Mouse (Mus musculus) megakaryocyte, embryonic 14.5 days (primary cell): ENCODE data around the gene 6330409D20Rik. TPM values are rescaled to one million over a fixed set of nuclear protein-coding genes. Genes with fewer than 3 reads are reported as not detected.

ENCODE experiments used
- H3K27me3 ChIP-seq: replicated peaks from 2 replicates; pipeline ENCODE3; 2012; ENCODE audit warnings: inconsistent platforms
- H3K36me3 ChIP-seq: replicated peaks from 2 replicates; pipeline ENCODE3; 2012; ENCODE audit warnings: low read length, inconsistent platforms, mixed read lengths
- H3K4me1 ChIP-seq: 2 replicates; pipeline ENCODE4 v1.6.1; 2012; ENCODE audit warnings: inconsistent platforms
- H3K4me3 ChIP-seq: replicated peaks from 2 replicates; pipeline ENCODE3; 2012; ENCODE audit warnings: moderate library complexity, mild to moderate bottlenecking, inconsistent platforms
- H3K9me3 ChIP-seq: 2 replicates; pipeline ENCODE4 v1.6.1; 2012; ENCODE audit warnings: inconsistent platforms
- FLI1 ChIP-seq: IDR thresholded peaks from 2 replicates; pipeline ENCODE4 v1.6.1; 2012; ENCODE audit warnings: low read length, inconsistent platforms, mixed read lengths
- GATA1 ChIP-seq: IDR thresholded peaks from 3 replicates; pipeline ENCODE4 v1.6.1; 2012; ENCODE audit warnings: mixed read lengths, low read length, inconsistent platforms, borderline replicate concordance
- polyA plus RNA-seq: library from polyadenylated mRNA; stranded (reverse); fragments of >175 nt; gene quantifications from 2 replicates; pipeline ENCODE4 v1.2.3, GENCODE M21; 2012; ENCODE audit warnings: low replicate concordance; ENCODE audit not compliant: insufficient read depth

6330409D20Rik gene
- polyA plus RNA-seq, 1 experiment: 3.0 TPM

GRCm38 (mm10) chr2:32689420-32689819 is 51.4 kb downstream of the 6330409D20Rik start:
- Histone ChIP-seq H3K36me3 (peaks cover 57% of the 10 kb centered on the region), H3K27me3 (no peaks in the 10 kb centered on the region), H3K4me3 (no peak overlapping the region), H3K9me3 (no peaks in the 10 kb centered on the region), H3K4me1 (peaks cover 50% of the 10 kb centered on the region)
- no peak for TF ChIP-seq FLI1
- no peak for TF ChIP-seq GATA1

GRCm38 (mm10) chr2:32687562-32687961 is 53.3 kb downstream of the 6330409D20Rik start:
- TF ChIP-seq GATA1: no peak
- TF ChIP-seq FLI1: no peak
- H3K36me3 ChIP-seq: peaks cover 75% of the 10 kb centered on the region
- no peaks in the 10 kb centered on the region for H3K27me3 ChIP-seq
- H3K4me1 ChIP-seq: peaks cover 33% of the 10 kb centered on the region
- H3K9me3 ChIP-seq: no peaks in the 10 kb centered on the region
- no peak overlapping the region for H3K4me3 ChIP-seq

GRCm38 (mm10) chr2:32686640-32687039 is 54.2 kb downstream of the 6330409D20Rik start:
- Histone ChIP-seq H3K4me1 (peaks cover 36% of the 10 kb centered on the region), H3K4me3 (no peak overlapping the region), H3K9me3 (no peaks in the 10 kb centered on the region), H3K27me3 (no peaks in the 10 kb centered on the region), H3K36me3 (peaks cover 78% of the 10 kb centered on the region)
- TF ChIP-seq GATA1 (no peak), FLI1 (no peak)

GRCm38 (mm10) chr2:32685807-32686206 is 55.0 kb downstream of the 6330409D20Rik start:
- H3K36me3 ChIP-seq: peaks cover 80% of the 10 kb centered on the region
- H3K4me1 ChIP-seq: peaks cover 32% of the 10 kb centered on the region
- H3K9me3 ChIP-seq: no peaks in the 10 kb centered on the region
- no peak overlapping the region for H3K4me3 ChIP-seq
- no peak for TF ChIP-seq GATA1
- H3K27me3 ChIP-seq: no peaks in the 10 kb centered on the region

GRCm38 (mm10) chr2:32684681-32685428 is 56.0 kb downstream of the 6330409D20Rik start:
- peaks cover 87% of the 10 kb centered on the region for H3K36me3 ChIP-seq

GRCm38 (mm10) chr2:32683701-32684100 is 57.1 kb downstream of the 6330409D20Rik start:
- no peak overlapping the region for H3K4me3 ChIP-seq
- peaks cover 23% of the 10 kb centered on the region for H3K4me1 ChIP-seq
- no peaks in the 10 kb centered on the region for H3K27me3 ChIP-seq
- H3K36me3 ChIP-seq: peaks cover 98% of the 10 kb centered on the region
- H3K9me3 ChIP-seq: no peaks in the 10 kb centered on the region
- TF ChIP-seq GATA1 (no peak), FLI1 (no peak)

More at GRCm38 (mm10) chr2:32684681-32685428, 56.0 kb downstream of the 6330409D20Rik start:
- peaks cover 32% of the 10 kb centered on the region for H3K4me1 ChIP-seq
- TF ChIP-seq GATA1 (no peak), FLI1 (no peak)
- H3K27me3 ChIP-seq: no peaks in the 10 kb centered on the region
- no peak overlapping the region for H3K4me3 ChIP-seq
- H3K9me3 ChIP-seq: no peaks in the 10 kb centered on the region

GRCm38 (mm10) chr2:32682721-32683417 is 57.9 kb downstream of the 6330409D20Rik start:
- H3K9me3 ChIP-seq: no peaks in the 10 kb centered on the region
- peaks cover 23% of the 10 kb centered on the region for H3K4me1 ChIP-seq
- TF ChIP-seq FLI1 (no peak), GATA1 (no peak)
- peaks cover 99% of the 10 kb centered on the region for H3K36me3 ChIP-seq
- H3K4me3 ChIP-seq: no peak overlapping the region
- H3K27me3 ChIP-seq: no peaks in the 10 kb centered on the region

Other genes starting within 250 kb of the 6330409D20Rik start
- gene Fam102a, start 205.7 kb downstream of the 6330409D20Rik start, polyA plus RNA-seq: 0.64 and 1.8 TPM in 2 replicates
- 2.8 and 10.0 TPM in 2 replicates for gene Dpm2, start 170.2 kb downstream of the 6330409D20Rik start, polyA plus RNA-seq
- gene Pip5kl1, start 166.2 kb downstream of the 6330409D20Rik start, polyA plus RNA-seq: not detected in 2 replicates
- gene 9430097D07Rik, start 165.3 kb downstream of the 6330409D20Rik start, polyA plus RNA-seq: not detected in 2 replicates
- gene St6galnac4, start 153.9 kb downstream of the 6330409D20Rik start, polyA plus RNA-seq: 16.3 and 18.9 TPM in 2 replicates
- gene St6galnac6, start 141.3 kb downstream of the 6330409D20Rik start, polyA plus RNA-seq: 36.4 and 40.9 TPM in 2 replicates
- 11.0 and 12.2 TPM in 2 replicates for gene Ak1, start 119.3 kb downstream of the 6330409D20Rik start, polyA plus RNA-seq
- gene Eng, start 94.4 kb downstream of the 6330409D20Rik start, polyA plus RNA-seq: 90.6 and 227 TPM in 2 replicates
- gene Fpgs, start 36.9 kb downstream of the 6330409D20Rik start, polyA plus RNA-seq: 39.7 and 57.5 TPM in 2 replicates
- 148 and 403 TPM in 2 replicates for gene Cdk9, start 27.9 kb downstream of the 6330409D20Rik start, polyA plus RNA-seq
- 13.4 and 21.1 TPM in 2 replicates for gene Sh2d3c, start 20.0 kb downstream of the 6330409D20Rik start, polyA plus RNA-seq
- 30.1 and 93.0 TPM in 2 replicates for gene Tor2a, start 16.2 kb upstream of the 6330409D20Rik start, polyA plus RNA-seq
- gene Ttc16, start 34.6 kb upstream of the 6330409D20Rik start, polyA plus RNA-seq: 0.03 and 1.9 TPM in 2 replicates
- gene Ptrh1, start 34.8 kb upstream of the 6330409D20Rik start, polyA plus RNA-seq: 2.6 TPM in 1 of 2 replicates, not detected in the other
- gene Cfap157, start 43.4 kb upstream of the 6330409D20Rik start, polyA plus RNA-seq: not detected in 2 replicates
- gene Stxbp1, start 106.2 kb upstream of the 6330409D20Rik start, polyA plus RNA-seq: 1.6 TPM in 1 of 2 replicates, not detected in the other
- gene Fam129b, start 135.1 kb upstream of the 6330409D20Rik start, polyA plus RNA-seq: 19.5 and 38.4 TPM in 2 replicates
- gene Rpl12, start 220.5 kb upstream of the 6330409D20Rik start, polyA plus RNA-seq: 796 and 1,818 TPM in 2 replicates
- 8.5 and 10.1 TPM in 2 replicates for gene Lrsam1, start 220.6 kb upstream of the 6330409D20Rik start, polyA plus RNA-seq
- 28.4 and 135 TPM in 2 replicates for gene Slc2a8, start 241.1 kb upstream of the 6330409D20Rik start, polyA plus RNA-seq